Mouse (Mus musculus): ENCODE measurements around the gene Dcaf10. TPM values are rescaled to one million over a fixed set of nuclear protein-coding genes. Genes with fewer than 3 reads are reported as not detected.

Dcaf10 gene
- total and polyA plus RNA-seq, 3 experiments, result 4.2 to 11.3 (median 10.8) TPM

DNA sequence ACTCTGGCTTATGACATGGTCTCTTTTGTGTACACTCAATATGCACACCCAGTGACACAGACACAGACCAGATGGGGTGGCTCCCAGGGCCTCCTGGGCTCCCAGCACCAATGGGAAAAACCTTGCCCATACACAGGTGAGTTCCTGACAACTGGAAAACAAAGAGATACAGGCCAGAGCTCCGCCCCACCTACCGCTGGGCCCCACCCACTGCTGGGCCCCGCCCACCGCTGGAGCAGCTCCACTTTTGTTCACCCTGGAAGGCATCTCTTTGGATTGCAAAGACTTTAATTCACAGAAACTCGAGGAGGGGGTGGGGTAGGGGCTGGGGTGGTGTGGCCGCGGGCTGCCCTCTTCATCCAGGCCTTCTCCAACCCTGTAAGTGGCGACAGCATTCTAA, 81.5 kb downstream of the Dcaf10 start:
- Histone ChIP-seq H3K36me3 (ENCODE audit: control insufficient read depth, insufficient read depth, low read length) (no peaks in the 10 kb centered on the region), H3K79me2 (replicated peaks; ENCODE audit: control insufficient read depth, insufficient read depth, low read length) (no peaks in the 10 kb centered on the region), H3K27ac (no peak overlapping the region), H3K27me3 (ENCODE audit: control insufficient read depth, insufficient read depth, low read length) (no peaks in the 10 kb centered on the region), H3K4me3 (no peak overlapping the region), H3K9ac (ENCODE audit: low read depth, low read length) (no peak overlapping the region), H3K4me1 (ENCODE audit: control insufficient read depth, insufficient read depth, low read length) (peaks cover 20% of the 10 kb centered on the region)
- WGBS, result 44% methylated on average over 8 of the region's 8 CpGs
- intact Hi-C loops (cut with DNase I), result no loop called here
- no peak for TF ChIP-seq EP300 (IDR thresholded peaks at IDR 0.05; ENCODE audit: insufficient read depth, low read depth, low read length)
- TF ChIP-seq CTCF (IDR thresholded peaks at IDR 0.05), result no peak
- no peak for TF ChIP-seq POLR2A (IDR thresholded peaks at IDR 0.05; ENCODE audit: insufficient read depth, low read depth, low read length)
- DNase-seq, result no peak

- intact Hi-C loops (cut with DNase I), result no loop called here
- DNase-seq, result no peak
- Histone ChIP-seq H3K27ac (no peak overlapping the region), H3K9ac (ENCODE audit: low read depth, low read length) (no peak overlapping the region), H3K4me1 (ENCODE audit: control insufficient read depth, insufficient read depth, low read length) (peaks cover 9% of the 10 kb centered on the region), H3K4me3 (no peak overlapping the region), H3K36me3 (ENCODE audit: control insufficient read depth, insufficient read depth, low read length) (no peaks in the 10 kb centered on the region), H3K27me3 (ENCODE audit: control insufficient read depth, insufficient read depth, low read length) (no peaks in the 10 kb centered on the region), H3K79me2 (replicated peaks; ENCODE audit: control insufficient read depth, insufficient read depth, low read length) (no peaks in the 10 kb centered on the region)
- 88% methylated on average over 13 of the region's 13 CpGs for WGBS
- TF ChIP-seq CTCF (IDR thresholded peaks at IDR 0.05) (peak; percentile 40), EP300 (IDR thresholded peaks at IDR 0.05; ENCODE audit: insufficient read depth, low read depth, low read length) (no peak)
Measured at GRCm38 (mm10) chr4:45426724-45427457, 85.0 kb downstream of the Dcaf10 start.

Small RNAs within 50 kb of the gene (microRNA-seq; reads per million reads assigned to microRNA genes)
- gene Gm25692, result 0 reads per million in 2 experiments

Other genes starting within 250 kb of the Dcaf10 start
- 100 to 1,000 TPM; 213 to 237 TPM for gene Tomm5, start 234.0 kb upstream of the Dcaf10 start, total RNA-seq (2021)
- gene Tomm5, start 234.0 kb upstream of the Dcaf10 start, polyA plus RNA-seq (2012; rRNA removed), result 205 and 285 TPM in 2 replicates
- under 1 TPM; 0.34 to 0.55 TPM for gene Frmpd1, start 157.2 kb upstream of the Dcaf10 start, total RNA-seq (2021)
- gene Frmpd1, start 157.2 kb upstream of the Dcaf10 start, polyA plus RNA-seq (2012; rRNA removed), result 0.41 and 0.47 TPM in 2 replicates
- 1 to 10 TPM; 4.1 to 4.3 TPM for gene Trmt10b, start 45.0 kb upstream of the Dcaf10 start, total RNA-seq (2021)
- 2.7 and 3.2 TPM in 2 replicates for gene Trmt10b, start 45.0 kb upstream of the Dcaf10 start, polyA plus RNA-seq (2012; rRNA removed)
- gene Exosc3, start 631 bp downstream of the Dcaf10 start, total RNA-seq (2021), result 10 to 100 TPM; 14.3 to 15.8 TPM
- gene Exosc3, start 631 bp downstream of the Dcaf10 start, polyA plus RNA-seq (2012; rRNA removed), result 8.8 and 9.6 TPM in 2 replicates
- gene Slc25a51, start 66.7 kb downstream of the Dcaf10 start, total RNA-seq (2021), result 100 to 1,000 TPM; 103 to 123 TPM
- gene Slc25a51, start 66.7 kb downstream of the Dcaf10 start, polyA plus RNA-seq (2012; rRNA removed), result 68.9 and 81.6 TPM in 2 replicates
- gene Shb, start 190.4 kb downstream of the Dcaf10 start, total RNA-seq (2021), result 10 to 100 TPM; 27.2 to 43.0 TPM
- 19.2 and 19.4 TPM in 2 replicates for gene Shb, start 190.4 kb downstream of the Dcaf10 start, polyA plus RNA-seq (2012; rRNA removed)